Mouse (Mus musculus): ENCODE measurements at regions not wholly inside any gene's neighbourhood (a gene's known extent, or its start where the extent isn't known, plus 50 kb on each side); places are given as distances from the start of the nearest gene placed in this dataset.

DNA sequence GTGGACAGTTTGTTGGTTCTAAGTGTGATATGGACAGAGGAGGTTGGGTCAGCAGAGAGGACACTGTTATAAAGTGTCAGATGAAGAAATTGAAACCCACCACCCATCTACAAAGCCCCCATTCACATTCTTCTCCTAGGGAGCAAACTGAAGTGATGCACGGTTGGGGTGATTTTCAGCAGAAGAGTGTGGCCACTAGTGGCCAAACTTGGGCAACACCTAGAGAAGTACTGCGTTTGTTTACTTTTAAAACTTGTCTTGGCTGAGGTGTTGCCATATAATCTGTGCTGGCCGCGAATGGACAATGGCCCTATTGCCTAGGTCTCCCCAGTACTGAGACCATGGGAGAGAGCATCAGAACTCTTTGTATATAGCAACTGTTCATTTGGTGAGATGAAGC is 150.8 kb upstream of the Cox10 start:
- DNase-seq (ENCODE audit: low spot score) = no peak

DNA sequence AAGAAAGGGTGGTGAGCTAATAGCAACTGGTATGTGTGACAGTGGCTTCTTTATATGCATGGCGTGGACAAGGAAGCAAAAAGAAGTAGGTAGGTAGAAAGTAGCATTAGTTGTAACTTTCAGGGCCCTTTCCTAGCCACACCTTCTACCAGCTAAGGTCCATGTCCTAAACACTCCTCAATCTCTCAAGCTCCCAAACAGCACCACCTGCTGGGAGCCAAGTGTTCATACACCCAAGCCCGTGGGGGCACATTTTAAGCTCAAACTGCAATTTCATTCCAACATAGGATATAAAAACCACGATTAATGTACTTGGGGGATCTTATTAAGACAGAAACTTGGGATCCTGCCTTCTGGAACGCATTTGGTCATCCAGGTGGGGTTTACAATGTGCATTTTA is 141.6 kb upstream of the Cox10 start:
- DNase-seq (ENCODE audit: low spot score) = no peak

DNA sequence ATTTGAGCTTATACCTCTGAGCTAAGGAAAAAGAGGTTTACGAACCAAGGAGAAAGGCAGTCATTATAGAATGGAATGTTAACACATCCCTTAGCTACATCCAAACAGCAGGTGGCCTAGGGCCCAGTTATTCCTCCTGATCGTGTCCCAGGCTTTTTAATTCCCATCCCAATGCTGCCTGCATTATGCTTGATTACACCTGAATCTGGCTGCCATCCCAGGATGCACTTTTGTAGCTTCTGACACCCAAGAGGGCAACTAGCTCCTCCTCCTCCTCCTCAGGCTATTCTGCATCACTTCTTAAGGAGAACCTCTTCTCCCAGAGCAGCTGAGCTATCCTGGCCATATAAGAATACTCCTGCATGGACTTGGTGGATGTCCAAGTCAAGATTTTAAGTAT is 137.9 kb upstream of the Cox10 start:
- no peak for DNase-seq (ENCODE audit: low spot score)

DNA sequence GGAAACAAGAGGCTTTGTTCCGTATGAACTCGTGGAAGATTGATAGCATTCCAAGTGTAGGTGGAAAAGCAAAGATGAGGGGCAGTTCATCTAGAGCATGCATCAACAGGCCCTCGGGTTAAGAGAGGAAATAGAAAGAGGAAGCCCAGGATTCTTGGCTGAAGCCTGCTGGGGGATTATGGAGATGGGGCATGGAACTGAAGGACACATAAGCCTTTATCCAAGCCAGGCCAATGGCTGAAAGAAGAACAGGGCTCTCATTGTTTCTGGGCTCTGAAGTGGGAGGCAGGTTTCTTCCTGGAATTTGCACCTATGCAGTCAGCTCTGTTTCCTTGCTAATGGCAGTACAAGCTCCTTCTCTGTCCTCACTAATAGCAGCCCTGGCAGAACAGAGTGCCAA is 131.6 kb upstream of the Cox10 start:
- DNase-seq (ENCODE audit: low spot score) = no peak

DNA sequence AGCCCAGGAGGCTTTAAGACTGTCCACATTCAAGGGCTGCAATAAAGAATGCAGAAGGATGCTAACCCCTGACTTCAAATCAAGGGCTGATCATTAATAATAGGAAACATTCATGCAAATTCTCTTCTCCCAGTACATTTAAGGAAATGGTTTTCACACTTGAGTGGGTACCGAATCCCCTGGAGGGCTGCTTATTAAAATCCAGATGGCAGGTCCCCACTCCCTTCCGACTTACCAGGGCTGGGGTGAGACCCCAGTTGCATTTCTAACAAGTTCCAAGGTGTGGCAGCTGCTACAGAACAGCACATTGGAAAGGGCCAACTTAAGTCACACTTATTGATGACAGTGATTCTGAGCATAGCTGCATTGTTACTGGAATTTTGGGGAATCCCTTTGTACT is 129.0 kb upstream of the Cox10 start:
- DNase-seq (ENCODE audit: low spot score) = no peak

DNA sequence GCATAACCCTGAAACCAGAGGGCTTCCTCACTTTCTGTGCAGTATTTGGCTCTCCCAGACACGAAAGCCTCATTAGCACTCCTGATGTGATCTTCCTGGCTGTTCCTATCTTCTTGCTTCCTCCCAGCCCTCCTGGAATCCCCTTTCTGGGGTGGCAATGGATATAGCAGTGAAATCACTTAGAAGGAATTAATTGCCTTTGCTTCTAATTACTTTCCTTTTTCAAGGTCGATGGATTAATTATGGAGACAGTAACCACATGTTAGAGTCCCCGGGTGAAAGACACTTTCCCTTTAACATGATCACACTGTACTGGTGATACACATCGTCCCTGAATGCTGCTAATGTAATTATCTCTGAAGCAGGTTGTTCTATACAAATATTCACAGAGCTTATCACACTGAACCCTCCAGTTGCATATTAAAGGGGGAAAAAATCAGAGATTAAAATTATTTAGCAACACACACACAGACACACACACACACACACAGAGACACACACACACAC is 128.1 kb upstream of the Cox10 start:
- no peak for DNase-seq (ENCODE audit: low spot score)

DNA sequence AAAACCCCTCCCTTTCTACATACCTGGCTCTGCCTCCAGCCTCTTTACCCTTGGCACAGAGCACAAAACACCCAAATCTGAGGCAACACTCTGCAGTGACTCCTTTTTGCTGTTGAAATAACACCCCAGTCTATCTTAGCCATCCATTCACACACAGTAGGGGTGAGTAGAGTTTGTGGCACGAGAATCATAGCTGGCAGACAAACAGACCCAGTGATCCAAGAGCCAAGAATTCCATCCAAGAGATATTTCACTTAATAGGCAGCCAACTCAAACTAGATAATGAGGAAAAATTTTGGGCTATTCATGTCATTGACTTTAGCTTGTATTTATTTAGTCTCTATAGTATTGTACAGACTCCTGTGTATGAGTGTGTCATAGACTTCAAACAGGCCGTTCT is 126.9 kb upstream of the Cox10 start:
- DNase-seq (ENCODE audit: low spot score) = no peak

DNA sequence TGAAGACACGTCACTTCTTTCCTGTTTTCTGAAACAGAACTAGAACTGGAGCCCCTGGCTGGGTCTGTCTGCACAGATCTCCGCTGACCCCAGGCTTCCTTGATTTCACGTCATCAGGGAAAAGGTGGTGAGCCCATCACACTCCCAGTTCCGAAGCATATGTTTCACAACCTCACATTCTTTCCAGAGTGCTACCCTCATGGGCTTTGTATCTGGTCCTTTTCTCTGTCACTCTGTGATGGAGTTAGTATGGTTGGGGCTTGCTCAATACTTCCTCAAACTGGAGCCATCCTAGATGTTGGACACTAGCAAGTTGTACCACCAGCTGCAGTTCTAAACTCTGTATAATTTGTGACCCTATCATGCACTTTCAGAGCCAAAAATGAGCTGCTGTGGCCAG is 125.8 kb upstream of the Cox10 start:
- DNase-seq (ENCODE audit: low spot score) = no peak

DNA sequence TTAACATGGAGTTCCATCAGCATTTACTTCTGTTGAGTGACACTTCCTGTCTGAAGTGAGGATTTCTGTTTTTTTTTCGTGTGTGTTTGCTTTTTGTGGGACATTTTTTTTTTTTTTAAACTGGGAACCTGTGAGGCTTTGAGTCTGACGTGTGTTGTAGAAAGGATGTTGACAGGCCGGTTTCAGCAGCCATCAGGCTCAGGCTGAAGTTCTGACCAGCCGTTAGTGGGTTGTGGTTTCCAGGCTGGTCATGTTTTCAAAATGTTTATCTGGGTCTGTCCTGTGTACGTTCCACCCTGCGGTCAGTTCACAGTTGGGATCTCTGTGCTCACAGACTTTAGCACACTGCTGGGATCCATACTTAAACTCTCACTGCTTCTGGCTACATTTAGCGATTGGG is 125.0 kb upstream of the Cox10 start:
- no peak for DNase-seq (ENCODE audit: low spot score)

DNA sequence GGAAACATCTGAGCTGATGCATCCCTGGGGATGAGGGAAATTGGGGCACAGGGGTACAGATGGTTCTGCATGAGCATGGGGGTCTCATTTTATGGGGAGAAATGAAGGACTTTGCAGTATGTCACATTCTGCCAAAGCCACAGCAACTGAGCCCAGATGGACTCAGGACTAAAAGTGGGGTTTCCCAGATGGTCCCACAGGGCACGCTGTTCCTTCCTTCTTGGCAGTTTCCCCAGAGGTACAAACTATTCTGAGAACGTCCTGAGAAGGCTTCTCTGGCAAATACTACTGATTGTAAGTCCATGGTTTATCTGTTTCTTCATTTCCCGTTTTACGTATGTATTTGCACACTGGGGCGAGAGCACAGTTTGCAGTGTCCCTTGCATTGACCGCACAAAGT is 121.6 kb upstream of the Cox10 start:
- peak; percentile 6 for DNase-seq (ENCODE audit: low spot score)

DNA sequence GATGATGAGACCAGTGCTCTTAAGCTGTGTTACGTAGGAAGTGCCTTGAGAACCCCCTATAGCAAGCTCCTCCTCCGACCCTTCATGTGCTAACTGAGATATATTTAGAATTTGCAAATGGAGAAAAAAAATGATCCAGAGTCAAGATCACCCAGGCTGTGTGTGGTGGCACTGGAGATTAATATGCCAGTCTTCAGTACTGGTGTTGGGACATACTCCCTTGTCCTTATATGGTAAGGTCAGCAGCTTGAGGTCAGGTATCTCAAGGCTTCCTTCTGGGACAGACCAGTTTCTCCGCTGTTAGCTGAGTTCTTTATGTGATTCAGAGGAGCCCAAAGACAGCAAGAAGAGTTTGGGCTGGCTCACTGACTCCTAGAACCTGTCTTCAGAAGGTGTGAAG is 116.0 kb upstream of the Cox10 start:
- DNase-seq (ENCODE audit: low spot score) = no peak

DNA sequence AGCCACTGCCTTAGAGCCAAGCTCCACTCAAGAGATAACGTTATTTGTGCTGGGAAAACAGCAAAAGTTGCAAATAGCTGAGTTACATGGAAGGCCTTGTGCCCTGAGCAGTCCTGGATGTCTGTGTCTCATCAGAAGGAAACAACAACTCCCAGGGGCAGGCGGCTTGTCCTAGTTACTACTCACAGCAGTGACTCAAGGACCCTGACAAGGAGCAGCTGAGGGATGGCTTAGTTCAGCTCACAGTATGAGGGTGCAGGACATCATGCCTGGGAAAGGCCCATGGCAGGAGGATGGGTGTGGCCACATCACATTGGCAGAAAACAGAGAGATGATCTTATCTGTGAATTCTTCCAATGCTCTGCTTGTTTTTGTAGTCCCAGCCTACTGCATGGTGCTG is 109.4 kb upstream of the Cox10 start:
- DNase-seq (ENCODE audit: low spot score) = no peak

DNA sequence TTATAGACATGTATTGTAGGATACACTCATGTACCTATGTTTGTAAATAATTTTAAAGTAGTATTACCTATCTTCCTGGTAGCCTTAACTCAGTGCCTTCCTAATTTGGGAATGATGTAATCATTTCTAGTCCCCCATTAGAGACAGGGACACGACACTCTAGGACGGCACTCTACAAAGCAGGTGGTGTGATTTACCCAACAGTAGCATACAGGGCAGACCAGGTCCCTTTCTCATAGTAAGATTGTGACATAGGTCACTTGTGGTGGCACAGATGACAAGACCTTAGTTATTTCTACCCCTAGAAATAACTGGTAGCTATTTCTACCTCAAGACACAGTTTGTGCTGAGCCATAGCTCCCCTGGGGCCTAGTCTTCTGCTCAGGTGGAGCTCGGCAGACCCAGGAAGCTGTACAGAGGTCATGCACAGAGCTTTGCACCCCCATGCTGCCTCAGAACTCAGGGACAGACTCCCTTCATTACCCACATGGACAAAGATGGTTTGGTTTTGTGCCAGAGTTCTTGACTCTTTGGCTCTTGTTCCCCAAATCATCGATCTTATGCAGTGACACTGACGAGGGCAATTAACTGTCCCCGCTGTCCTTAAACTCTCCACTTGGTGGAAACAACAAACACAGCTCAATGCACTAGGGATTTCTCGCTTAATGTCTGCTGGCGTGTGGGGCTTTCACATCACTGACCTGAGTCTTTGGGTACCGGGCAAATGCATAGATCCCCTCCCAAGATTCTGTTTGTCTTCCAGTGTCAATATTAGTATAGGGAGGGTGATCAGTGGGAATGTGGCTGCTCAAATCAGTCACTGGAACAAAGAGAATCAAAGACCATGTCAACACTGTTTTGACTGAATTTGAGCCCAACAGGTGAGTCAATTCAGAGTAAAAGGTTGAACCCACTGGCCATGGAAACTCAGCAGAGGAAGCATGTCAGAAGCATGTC is 108.5 kb upstream of the Cox10 start:
- DNase-seq (ENCODE audit: low spot score) = no peak

DNA sequence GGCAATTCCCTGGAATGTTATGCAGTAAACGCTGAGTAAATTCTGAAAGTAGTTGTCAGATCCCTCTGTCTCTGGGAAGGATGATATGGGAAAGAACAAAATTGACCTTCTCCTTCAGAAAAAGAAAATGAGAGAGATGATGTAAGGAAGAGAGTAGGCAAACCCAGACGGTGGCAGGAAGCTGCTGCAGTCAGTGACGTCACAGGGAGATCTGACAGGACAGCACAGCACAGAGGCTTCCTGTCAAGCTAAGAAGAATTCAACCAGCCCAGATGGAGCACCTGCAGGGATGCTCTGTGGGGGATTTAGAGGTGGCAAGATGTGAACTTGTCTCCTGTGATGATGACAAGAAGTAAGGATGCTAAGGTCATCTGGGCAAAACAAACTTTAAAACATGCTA is 107.7 kb upstream of the Cox10 start:
- no peak for DNase-seq (ENCODE audit: low spot score)

DNA sequence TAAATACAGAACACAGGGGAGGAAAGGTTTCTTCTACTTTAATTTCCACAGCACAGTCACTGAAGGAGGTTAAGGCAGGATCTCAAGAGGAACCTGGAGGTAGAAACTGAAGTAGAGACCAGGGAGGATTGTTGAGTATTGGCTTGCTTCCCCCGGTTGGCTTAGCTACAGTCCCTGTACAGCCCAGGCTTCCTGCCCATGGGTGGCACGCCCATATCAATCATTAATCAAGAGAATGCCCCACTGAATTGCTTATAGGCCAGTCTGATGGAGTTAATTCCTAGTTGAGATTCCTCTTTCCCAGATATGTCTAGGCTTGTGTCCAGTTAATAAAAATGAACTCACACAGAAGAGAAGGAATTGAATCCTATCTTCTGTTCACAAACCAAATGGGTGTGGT is 107.3 kb upstream of the Cox10 start:
- DNase-seq (ENCODE audit: low spot score) = no peak

DNA sequence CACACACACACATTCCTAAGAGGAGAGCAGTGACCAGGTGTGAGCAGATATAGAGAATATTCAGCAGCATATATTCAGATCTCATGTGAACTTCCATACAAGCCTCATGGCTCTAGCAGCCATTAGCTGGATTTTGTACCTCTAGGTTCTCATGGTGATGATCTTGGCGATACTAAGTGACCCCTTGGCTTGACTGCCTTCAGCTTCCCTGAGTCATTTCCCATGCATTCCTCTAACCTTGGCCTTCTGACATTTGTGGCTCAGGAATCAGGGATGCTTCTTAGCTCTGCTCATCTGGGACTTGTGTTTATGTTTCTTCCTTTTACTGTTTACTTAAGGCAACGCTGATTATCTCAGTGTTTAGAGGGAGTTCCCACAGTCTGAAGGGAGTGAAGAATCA is 100.8 kb upstream of the Cox10 start:
- DNase-seq (ENCODE audit: low spot score) = no peak

DNA sequence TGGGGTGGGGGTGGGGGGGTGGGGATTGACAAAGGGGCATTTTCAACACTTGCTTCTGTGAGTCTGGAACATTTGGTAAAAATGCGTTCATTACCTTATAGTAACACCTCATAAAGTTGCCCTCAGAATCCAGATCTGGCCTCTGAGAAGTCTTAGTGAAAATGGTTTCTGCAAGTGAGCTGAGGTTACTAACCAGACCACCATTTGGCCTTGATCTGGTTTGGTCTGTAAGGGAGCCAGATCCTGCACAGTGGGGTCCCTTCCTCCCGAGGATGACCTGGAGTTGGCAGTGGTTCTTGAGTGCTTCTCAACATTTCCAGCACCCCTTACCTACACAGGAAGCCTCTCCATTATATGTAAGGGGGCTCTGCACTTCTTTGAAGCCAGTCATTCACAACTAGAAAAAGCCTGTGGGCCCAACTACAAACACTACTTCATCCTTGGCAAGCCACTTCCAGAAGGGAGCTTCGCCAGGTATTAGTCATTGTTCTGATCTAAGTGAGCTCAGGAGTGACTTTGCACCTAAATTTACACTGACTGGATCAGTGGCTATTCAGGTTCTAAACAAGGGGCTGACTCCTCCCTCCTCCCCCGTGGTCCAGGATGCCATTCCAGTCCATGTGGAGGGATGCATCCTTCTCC is 94.3 kb upstream of the Cox10 start:
- no peak for DNase-seq (ENCODE audit: low spot score)

DNA sequence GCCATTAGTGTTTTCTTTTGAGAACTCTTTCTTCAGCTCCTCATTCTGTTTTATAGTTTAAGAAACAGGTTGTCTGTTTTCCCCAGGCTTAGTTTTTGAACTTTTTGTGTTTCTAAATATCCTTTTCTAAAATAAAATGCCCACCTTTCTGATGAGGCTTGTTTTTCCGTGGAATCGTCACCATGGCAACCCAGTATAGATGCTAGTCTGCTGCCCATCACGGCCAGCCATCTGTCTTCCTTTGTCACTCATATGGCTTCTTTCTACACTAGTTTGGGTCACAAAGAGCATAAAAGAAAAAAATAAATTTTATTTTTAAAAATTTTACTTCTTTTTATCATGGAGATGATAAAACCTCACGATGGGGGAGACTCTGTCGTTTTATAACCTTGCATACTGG is 93.7 kb upstream of the Cox10 start:
- DNase-seq (ENCODE audit: low spot score) = peak; percentile 6

DNA sequence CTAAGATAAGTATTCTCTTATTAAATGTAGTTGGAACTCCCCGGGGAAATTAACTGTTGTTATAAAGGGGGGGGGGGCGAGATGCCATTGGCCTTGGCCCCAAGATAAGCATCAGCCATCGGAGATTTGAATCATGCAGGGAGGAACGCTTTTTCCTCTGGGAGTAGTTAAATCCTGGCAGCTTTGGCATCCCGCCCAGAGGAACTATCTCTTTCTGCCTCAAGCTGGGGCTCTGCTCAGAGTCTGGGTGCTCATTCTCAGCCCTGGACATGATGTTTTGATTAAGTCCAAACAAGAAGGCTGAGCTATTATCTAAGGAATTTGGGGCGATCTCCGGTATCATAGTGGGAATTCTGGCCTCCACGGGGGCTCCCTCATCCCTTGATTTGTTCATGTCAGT is 89.4 kb upstream of the Cox10 start:
- peak; percentile 5 for DNase-seq (ENCODE audit: low spot score)

DNA sequence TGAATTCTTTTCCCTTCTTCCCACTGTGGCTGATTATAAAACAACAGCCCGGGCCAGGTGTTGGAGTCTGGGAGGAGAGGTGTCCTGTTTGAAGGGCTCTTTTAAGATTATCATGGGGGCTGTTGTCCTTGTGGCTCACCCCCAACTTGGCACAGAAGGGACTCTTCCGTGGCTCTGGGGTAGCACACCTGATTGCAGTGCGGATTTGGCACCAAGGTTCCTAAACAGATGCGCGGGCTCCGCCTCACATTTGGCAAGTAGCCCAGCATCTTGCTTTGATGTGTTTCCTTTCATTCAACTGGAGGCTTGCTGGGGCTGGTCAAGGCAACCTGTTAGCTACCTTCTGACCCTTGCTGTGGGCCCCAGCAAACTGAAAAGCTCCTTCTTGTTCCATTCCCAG is 85.5 kb upstream of the Cox10 start:
- DNase-seq (ENCODE audit: low spot score) = no peak

DNA sequence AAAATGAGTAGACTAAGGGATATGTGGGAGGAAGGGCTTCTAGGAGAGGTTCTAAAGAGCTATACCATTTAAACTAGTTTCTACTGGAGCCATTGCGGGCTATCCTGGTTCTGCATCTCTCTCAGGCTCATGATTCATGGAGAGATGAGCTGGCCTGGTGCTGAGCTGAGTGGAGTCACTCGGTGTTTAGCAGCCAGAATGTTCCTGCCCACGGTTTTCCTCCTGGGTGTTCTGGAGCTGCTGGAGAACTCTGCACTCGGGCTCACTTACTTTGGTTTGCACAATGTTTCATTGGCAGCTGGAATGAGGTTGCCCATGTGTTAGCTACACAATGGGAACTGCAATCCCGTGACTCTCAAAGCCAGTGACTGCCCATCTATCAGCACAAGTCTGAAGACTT is 79.0 kb upstream of the Cox10 start:
- no peak for DNase-seq (ENCODE audit: low spot score)

DNA sequence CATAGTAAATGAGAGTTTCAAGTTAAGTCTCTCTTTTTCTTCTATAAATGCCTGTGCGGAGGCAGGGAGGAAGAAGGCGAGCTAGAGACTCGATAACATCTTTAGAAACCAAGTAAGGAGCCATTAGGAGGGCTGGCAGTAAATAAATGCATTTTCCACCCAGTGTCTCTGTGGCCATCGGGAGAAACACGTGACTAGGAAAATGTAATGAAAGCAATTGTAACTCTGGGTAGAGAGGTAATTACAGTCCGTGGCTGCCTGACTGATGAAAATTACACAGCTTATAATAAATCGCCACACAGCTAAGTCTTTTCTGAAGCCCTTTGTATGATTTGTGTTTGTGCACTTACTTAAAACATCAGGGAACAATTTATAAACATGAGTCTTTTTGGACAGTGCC is 77.4 kb upstream of the Cox10 start:
- no peak for DNase-seq (ENCODE audit: low spot score)

DNA sequence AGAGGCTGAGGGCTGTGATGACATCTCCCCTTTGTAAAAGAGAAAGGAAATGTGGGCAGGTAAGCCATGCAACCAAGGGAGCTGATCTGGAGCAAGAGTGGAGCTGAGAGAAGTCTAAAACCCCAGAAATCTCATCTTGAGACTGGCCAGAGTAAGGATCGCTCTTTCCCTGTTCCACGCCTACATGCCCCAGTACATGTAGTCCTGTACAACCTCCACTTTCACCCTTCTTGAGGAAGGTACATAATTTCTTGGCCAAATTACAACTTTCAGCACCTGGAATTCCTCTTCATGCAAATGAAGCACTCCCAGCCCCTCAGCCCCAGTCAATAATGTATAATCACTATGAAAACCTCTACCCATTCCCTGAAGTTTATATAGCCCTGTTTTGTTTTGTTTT is 60.2 kb upstream of the Cox10 start:
- no peak for DNase-seq (ENCODE audit: low spot score)

DNA sequence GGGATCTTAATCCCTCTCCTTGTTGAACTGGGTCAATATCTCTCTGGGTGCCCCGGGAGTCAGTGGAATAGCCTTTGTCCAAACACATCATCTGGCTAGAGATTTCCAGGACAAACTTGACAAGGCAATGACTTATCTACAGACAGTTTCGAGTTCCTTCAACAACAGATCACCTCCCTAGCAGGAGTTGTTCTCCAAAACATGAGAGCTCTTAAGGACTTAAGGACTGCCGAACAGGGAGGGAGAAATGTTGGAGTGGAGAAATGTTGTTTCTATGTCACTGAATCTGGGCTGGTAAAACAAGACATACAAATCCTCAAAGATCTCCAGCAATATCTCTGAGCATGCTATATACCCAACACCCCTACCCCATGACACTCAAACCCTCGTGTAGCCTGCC is 59.7 kb upstream of the Cox10 start:
- no peak for DNase-seq (ENCODE audit: low spot score)
